Mouse (Mus musculus) urinary bladder, postnatal 25 days (tissue): ENCODE measurements around the gene Ngdn.
"Not testable (repeated sequence)": the region's sequence is repeated elsewhere in the genome, so short reads cannot be mapped to it uniquely, and the experiment has no call there.

ENCODE experiments used
- DNase-seq: peaks from one replicate; pipeline ENCODE4 v3.0.0; 2022; ENCODE audit warnings: low spot score

Gene Ngdn

DNA sequence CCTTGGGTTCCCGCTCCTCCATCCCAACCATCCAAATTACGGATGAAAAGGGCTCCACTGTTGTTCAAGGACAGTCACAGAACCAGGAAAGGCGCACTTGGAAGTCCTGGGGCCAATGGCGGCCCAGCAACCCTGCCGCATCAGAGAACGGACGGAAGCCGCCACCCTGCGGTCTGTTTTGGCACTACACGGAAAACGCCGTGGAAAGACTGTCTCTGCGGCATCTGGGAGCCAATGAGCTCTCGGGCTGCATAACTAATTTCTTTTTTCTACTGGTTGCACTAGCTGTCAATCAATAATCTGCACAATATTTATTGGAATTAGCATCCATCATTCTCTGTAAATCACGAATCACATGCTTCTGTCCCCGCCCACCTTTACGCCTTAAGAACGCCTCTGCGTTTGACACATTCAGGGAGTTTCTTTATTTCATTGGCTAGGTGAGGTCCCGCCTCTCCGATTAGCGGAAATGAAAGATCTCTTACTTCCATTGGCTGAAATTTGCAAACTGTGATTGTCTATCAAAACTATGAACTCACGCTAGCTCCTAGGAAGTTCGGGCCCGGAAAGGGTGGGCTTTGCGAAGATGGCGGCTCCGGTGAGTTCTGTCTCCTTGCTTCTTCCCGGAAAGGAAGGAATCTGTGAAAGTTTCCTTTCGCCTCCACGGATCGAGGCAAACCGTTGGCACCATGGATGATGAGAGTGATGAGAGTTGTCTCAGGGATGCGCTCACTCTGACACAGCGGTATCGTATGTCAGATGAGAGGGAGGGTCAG, at the start of gene Ngdn:
Gene Ngdn (plus strand): TSS at position 464 of the 776 bp plus-strand sequence.
- DNase-seq, result peak; percentile 93

DNA sequence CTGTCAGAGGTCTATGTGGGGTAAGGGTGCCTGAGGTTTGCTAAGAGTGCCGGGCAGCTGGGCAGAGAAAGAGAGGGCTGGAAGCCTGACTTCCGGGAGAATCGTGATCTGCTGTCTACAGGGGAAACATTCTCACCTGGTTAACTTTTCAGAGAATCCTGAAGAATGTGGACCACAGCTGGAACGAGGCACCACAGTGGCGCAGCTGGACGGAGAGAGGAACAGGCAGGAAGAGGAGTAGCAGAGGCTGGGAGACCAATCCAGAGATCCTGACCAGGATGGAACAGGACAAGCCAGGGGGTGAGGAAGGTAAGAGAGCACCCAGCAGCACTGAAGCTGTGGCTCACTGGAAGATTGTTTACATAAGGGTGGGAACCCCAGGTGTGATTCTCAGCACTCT, 49.6 kb upstream of the Ngdn start:
- no peak for DNase-seq

DNA sequence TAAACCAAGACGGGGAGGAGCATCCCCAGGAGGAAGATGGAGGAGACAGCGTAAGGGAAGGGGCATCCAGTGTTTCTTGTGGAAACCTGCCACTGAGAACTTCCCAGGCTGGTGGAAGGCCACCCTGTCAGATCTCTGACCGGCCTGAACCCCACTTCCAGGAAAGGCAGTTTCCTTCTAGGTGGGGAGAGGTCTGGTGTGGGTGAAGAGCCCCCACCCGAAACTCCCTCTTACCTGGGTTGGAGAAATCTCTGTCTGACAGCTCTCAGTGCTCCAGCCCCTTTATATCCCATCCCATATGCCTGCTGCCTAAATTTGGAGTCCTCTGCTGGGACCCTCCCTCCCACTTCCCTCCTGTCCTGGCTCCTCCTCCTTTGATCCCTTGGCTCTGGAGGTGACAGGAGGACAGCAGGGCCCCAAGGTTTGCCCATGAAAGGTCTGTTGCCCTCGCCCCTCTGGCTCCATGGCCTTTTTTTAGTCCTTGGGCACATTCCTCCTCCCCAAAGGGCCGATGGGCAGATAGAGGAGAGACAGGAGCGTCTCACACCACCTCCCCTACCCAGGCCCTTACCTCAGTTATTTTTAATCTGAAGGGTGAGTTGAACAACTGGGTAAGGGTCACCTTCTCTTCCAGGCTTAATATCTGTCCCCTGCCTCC, 48.8 kb upstream of the Ngdn start, which contains the start of gene Myh6:
Gene Myh6 (minus strand): TSS at position 608 of the 658 bp plus-strand sequence.
- DNase-seq, result no peak

DNA sequence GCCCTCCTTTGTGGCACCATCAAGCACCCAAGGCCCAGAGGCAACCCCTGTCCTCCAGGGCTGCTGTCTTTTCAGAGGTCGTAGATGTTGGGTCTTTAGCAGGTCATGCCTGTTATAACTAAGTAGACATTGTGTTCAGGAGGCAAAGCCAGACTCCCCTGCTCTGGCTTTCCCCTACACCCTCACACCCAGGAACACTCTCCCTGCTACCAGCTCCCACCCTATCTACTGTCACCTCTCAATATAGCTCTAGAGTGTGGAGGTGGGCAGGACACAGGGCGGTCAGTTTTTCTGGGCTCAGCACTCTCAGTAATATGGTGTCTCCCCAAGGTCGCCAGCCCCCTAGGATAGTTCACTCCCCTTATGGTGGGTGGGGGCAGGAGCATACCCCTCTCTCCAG, 47.4 kb upstream of the Ngdn start:
- DNase-seq, result no peak

DNA sequence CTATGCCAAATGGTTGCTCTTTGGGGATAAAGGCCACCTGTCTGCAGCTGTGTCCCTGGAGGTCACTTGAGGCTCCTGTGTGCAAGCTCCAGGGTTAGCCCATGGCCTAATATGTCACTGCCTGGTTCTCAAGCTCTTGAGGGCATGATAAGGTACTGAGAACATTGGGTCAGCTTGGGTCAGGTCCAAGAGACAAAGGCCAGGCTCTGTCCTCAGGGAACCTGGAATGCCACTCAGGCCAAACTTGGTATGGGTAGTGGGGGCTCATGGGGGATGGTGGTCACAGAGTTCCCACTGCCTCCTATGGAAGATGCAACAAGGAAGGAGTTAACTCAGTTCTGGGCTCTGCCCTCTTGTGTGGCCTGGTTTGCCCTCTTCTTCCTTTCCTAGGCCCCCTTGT, 46.9 kb upstream of the Ngdn start:
- DNase-seq, result no peak

DNA sequence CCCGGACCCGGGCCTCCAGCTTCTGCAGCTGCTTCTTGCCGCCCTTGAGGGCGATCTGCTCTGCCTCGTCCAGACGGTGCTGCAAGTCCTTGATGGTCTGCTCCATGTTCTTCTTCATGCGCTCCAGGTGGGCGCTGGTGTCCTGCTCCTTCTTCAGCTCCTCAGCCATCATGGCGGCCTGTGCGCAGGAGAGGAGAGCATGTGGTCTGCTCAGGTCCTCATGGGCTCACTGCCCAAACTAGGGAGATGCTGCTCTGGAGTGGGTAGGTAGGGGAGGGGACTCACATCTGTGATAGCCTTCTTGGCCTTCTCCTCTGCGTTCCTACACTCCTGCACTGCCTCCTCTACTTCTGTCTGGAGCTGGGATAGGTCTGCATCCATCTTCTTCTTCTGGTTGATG, 42.5 kb upstream of the Ngdn start:
- DNase-seq, result not testable (repeated sequence)

DNA sequence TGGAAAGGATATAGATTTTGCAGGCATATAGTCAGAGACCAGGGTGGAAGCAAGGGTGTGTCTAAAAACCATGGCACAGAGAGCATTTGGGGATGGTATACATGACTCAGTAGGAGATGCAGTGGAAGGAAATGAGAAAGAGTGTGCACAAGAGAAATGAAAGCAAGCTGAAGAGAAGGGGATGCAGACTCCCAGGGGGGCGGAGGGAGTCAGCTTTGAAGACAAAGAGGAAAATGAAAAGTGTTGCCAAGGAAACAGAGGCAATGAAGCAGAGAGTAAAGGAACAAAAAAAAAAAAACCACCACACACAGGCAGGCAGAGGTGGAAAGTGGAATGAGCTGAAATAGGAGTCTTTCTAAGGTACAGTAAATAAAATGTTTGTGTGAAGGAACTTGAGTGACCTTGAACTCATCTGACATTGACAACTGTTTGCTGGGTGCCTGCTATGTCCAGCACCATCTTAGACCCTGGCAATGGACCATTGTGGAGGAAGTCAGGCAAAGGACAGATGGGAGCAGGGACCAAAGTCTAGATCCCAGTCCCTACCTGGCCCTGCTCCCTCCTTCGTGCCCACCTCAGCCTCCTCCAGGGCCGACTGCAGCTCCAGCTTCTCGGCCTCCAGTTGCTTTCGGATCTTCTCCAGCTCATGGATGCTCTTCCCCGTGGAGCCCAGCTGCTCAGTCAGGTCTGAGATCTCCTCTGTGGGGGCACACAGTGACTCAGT, 41.0 kb upstream of the Ngdn start:
- DNase-seq, result no peak

DNA sequence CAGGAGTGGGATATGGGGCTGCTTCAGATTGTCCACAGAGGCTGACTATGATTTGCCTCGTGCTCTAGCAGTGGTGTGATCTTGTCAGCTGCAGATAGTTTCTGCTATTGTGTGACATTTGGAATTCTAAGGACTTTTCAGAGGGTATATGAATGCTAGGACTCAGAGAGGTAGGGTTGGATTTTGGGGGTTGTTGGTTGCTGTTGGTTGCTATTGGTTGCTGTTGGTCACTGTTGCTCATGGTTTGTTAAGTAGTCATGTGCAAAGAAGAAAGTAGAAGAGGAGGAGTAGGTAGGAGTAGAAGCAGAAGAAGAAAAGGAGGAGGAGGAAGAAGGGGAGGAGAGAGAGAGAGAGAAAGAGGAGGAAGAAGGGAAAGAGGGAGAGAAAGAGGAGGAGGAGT, 38.6 kb upstream of the Ngdn start, which contains the start of gene Gm17428:
Gene Gm17428 (plus strand): TSS at position 301 of the 400 bp plus-strand sequence.
- DNase-seq, result no peak

DNA sequence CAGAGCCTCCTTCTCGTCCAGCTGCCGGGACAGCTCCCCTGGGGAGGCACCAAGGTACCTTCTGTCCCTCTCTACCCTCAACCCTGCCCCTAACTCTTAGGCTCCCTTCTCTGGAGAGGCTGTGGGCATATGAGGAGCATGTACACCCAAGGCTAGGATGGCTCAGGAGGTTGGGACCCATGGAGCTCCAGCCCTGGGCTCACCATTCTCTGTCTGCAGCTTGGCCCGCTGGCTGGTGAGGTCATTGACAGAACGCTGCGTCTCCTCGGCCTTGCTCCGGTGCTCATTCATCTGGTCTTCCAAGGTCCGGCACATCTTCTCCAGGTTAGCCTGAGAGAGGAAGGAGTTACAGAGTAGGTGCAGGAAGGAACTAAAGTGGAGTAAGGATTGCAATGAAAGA, 36.6 kb upstream of the Ngdn start:
- no peak for DNase-seq

DNA sequence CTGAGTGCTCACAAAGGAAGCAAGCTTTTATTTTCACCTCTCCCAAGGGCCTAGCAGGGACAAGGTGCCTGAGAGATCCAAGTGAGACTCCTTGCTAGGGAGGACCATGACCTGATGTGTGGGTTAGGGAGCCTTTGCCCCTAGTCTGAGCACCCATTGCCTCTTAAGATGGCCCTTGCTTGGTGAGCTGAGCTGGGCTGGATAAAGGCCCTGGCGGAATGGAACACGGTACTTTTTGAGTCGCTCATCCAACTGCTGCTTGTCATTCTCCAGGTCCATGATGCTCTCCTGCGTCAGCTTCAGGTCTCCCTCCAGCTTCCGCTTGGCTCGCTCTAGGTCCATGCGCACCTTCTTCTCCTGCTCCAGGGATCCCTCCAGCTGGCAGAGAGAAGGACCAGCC, 33.3 kb upstream of the Ngdn start:
- DNase-seq, result no peak

DNA sequence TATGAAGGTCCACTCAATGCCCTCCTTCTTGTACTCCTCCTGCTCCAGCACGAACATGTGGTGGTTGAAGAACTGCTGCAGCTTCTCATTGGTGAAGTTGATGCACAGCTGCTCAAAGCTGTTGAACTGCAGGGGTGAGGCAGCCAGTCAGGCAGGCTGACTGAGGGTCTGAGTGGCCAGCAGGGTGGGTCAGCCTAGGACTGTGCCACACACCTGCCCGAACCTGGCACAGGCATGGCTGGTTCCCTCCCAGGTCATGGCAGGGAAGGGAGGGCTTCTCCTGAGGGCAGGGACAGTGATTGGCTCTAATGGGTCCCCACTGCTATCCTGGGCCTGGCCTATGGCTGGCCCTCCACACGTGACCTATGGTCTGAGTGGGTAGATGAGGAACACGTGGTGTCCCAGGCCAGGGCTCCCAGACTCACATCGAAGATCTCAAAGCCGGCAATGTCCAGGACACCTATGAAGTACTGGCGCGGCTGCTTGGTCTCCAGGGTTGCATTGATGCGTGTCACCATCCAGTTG, 26.8 kb upstream of the Ngdn start:
- not testable (repeated sequence) for DNase-seq

DNA sequence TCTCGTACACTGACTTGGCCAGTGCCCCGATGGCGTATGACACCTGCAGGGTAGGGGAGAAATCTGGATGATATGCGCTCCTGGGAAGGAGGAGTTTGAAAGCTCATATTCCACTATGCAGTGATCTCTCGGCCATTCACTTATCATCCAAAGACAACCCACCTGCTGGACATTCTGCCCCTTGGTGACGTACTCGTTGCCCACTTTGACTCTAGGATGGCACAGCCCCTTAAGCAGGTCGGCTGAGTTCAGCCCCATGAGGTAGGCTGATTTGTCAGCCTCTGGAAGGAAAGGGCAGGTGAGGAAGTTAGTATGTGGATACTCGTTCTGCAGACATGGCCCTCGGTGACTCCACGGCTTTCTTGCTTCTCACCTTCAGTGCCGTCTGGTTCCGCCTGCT, 26.4 kb upstream of the Ngdn start:
- no peak for DNase-seq

DNA sequence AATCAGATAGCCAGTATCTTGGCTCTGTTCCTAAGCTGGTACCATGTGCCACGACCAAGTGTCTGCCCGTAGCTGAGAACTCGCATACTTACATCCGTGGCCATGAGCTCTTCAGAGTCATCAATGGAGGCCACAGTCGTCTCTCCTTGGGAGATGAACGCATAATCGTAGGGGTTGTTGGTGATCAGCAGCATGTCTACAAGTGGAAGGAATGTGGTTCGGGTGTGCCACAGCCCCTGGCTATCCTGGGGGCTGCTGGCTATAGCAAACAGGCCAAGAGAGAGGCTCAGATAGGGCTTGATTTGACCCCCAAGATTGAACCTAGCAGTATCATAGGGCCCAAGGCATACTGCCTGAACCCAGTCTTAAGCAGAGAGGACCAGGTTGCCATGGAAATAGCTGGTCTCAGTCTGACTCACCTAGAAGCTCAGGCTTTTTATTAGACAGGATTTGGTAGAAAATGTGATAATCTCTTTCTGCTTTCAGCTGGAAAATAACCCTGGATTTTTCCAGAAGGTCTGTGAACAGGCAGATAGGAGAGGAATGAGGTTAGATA, 25.3 kb upstream of the Ngdn start:
- DNase-seq, result no peak

DNA sequence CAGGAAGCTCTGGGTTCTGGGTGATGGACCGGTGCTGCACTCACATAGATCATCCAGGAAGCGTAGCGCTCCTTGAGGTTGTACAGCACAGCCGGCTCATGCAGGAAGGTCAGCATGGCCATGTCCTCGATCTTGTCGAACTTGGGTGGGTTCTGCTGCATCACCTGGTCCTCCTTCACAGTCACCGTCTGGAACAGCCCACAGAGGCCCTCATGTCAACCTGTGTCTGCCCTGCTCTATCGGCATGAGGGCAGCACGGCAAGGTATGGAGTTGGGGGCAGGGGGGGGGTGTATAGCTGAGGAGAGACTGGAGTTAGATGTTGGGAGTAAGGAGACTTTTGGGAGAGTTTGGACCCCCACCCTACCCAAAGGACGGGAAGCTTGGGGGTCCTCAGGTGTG, 23.1 kb upstream of the Ngdn start:
- DNase-seq, result no peak

DNA sequence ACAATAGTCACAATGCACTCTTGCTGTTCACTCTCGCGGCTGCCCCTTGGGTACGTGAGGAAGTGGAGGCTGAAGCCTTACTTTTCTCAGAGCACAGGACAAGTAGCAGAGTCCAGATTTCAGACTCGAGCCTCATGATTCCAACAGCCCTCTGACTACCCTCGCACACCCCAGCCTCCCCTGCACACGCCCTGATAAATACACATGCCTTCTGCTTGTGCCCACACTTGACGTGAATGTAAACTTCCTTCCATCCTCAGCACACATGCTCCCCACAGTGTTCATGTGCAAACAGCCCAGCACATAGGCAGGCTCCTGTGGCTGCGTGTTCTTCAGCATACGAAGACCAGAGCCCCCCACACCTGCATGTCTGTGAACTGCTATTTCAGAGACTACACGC, 21.6 kb upstream of the Ngdn start:
- DNase-seq, result peak; percentile 6

DNA sequence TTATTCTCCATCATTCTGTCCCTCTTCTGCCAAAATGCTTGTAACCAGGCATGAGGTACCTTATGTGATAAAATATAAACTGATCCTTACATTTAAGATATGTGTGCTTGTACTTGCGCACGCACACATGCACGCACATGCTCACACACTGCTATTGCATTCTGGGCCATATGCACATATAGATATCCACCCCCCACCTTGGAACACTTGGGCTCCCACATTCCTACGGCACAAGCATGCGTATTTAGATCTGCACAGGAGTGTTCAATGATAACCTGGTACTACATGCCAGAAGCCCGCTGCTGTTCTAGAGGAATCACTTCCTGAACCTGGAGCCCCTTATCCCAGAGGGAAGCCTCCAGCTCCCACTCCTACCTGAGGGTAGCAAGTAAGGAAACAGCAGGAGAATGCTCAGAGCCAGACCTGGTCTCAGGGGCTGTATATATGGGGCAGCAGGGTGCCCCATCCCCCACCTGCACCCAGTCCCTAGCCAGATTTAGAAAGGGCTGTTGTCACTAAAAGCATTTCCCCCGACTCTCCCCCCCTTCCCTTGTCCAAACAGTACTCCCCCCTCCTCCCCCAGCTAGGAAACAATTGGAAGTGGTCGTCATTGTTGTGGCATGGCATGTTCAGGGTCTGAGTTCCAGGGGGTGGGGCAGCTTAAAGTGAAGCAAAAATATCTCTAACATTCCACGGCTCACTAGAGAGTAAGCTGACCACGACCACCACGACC, 21.0 kb upstream of the Ngdn start, which contains the start of gene Myh7:
Gene Myh7 (minus strand): TSS at position 491 of the 733 bp plus-strand sequence.
- no peak for DNase-seq

DNA sequence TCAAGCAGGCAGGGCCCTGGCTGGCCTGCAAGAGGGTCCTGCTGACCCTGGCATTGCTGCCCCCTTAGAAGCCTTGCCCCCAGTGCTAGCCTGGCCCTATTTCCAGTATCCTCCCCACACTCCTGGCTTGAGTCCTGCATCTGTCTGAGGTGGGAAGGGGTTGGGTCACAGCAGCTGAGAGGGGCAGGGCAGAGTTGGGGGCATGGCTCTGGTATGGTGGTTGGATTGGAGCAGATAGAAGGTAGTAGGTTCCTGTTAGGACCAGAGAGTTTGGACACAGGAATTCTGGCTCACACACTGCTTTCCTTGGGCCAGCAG, 20.4 kb upstream of the Ngdn start:
- no peak for DNase-seq

DNA sequence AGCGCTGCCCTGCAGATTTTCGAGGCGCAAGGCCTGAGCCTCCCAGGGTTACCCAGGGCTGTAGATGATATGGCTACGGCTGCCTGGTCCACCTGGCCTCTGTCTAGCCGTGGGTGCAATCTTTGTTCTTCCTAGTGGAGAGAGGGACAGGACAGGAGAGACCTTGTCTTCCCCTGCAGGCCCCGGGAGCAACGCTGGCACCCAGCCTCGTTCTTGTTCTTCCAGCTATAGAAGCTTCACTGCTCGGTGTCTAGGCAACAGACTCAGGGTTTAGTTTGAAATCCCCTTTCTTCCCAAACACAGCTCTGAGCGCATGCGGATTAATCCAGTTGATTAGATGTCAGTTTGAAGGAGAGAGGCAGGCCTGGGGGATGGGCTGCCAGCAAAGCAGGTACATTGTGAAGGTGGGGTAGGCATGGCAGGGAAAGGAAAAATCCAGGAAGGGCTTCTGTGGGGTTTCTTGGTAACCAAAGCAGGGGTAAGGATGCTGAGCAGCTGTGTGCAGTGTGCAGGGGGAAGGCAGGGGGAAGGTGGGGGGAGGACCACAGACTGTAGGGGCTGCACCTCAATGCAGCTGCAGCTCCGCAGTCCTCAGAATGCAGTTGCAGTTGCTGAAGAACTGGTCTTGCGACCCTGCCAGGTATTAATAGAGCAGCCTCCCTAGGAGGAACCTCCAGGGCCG, 19.7 kb upstream of the Ngdn start:
- no peak for DNase-seq

DNA sequence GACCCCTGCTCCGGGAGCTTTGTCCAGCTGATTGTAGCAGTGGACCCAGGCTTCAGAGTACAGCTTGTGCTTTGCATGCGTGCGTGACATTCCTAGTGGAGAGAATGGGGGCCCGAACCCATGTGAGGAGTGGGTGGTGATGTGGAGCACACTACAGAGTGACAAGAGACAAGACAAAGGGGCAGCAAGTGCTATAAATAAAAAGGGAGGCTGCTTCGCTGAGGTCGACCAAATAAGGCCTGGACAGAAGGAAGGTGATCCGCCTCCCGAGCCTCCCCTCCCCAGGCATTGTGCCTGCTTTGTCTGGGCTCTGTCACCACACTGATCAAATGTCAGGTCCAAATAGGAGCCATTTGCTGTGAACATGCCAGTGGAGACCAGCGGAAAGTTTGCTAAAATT, 18.5 kb upstream of the Ngdn start:
- no peak for DNase-seq

DNA sequence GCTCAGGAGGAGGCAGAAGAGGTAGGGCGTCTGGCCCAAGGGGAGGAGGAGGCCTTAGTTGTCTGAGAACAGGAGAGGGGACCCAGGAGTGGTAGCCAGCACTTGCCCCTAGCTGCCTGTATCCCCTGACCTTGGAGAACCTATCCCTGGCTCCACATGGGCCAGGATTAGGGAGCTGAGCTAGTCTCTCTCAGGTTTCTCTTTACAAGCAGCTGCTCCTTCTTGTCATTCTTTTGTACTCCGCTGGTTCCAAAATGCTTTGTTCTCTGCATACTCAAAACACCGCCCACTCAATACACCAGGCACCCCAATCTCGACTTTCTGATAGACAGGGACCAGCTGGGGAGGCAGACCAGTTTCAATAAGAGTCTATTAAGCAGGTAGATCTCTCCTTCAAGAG, 18.0 kb upstream of the Ngdn start:
- DNase-seq, result no peak

DNA sequence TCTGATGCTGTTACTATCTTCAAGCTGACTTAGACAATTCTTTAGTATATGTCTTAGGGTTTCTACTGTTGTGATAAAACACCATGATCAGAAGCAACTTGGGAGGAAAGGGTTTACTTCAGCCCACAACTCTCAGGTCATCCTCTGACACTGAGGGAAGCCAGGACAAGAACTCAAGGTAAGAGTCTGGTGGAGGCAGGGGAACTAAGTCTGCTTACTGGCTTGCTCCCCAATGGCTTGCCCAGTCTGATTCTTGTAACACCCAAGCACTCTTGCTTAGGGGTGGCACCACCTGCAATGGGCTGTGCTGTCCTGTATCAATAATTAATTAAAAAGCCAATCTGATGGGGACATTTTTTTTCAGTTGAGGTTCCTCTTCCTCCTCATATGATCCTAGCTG, 16.6 kb upstream of the Ngdn start:
- DNase-seq, result no peak
